Mouse (Mus musculus) MEL (cell line): ENCODE measurements around the gene Sirt4. TPM values are rescaled to one million over a fixed set of nuclear protein-coding genes. Genes with fewer than 3 reads are reported as not detected.

Experiments used
- DNase-seq: peaks from one replicate; pipeline ENCODE4 v3.0.0; 2011; ENCODE audit warnings: low read depth, low spot score
- H3K27ac ChIP-seq: 2 replicates; pipeline ENCODE4 v1.5.1; 2012; ENCODE audit warnings: low read depth, mild to moderate bottlenecking, control low read depth, low read length, moderate library complexity; ENCODE audit not compliant: control insufficient read depth
- H3K27me3 ChIP-seq, 2 experiments: fragments of 150-350 bp in 1 of 2; sonication (generic) in 1 of 2; 2 replicates each; pipeline ENCODE4 v1.6.1; 2012; ENCODE audit warnings: low read length in 2 of 2, mild to moderate bottlenecking in 2 of 2, improper control_type of control experiment in 1 of 2, moderate library complexity in 1 of 2; ENCODE audit not compliant: insufficient read depth in 2 of 2, control insufficient read depth in 1 of 2
- H3K36me3 ChIP-seq, 2 experiments: 2 replicates each; pipeline ENCODE4 v1.6.1; 2012 to 2014; ENCODE audit warnings: low read length in 2 of 2, improper control_type of control experiment in 1 of 2, inconsistent platforms in 1 of 2, mild to moderate bottlenecking in 1 of 2; ENCODE audit not compliant: insufficient read depth in 2 of 2, control insufficient read depth in 1 of 2
- H3K4me1 ChIP-seq, 2 experiments: fragments of 150-350 bp in 1 of 2; sonication (generic) in 1 of 2; 2 replicates each; pipeline ENCODE4 v1.6.1; 2012; ENCODE audit warnings: low read length in 2 of 2, improper control_type of control experiment in 1 of 2, mild to moderate bottlenecking in 1 of 2; ENCODE audit not compliant: insufficient read depth in 2 of 2, control insufficient read depth in 1 of 2
- H3K4me3 ChIP-seq, 2 experiments: fragments of 150-350 bp in 1 of 2; sonication (generic) in 1 of 2; 2 replicates each; pipeline ENCODE4 v1.5.1; 2012; ENCODE audit warnings: low read depth in 2 of 2, low read length in 2 of 2, mild to moderate bottlenecking in 2 of 2, moderate library complexity in 2 of 2, control low read depth in 1 of 2, improper control_type of control experiment in 1 of 2; ENCODE audit not compliant: control insufficient read depth in 1 of 2, insufficient read depth in 1 of 2
- H3K79me2 ChIP-seq: 2 replicates; pipeline ENCODE4 v1.6.1; 2012; ENCODE audit warnings: mild to moderate bottlenecking, low read length, moderate library complexity; ENCODE audit not compliant: control insufficient read depth, poor library complexity, insufficient read depth
- H3K9ac ChIP-seq: 2 replicates; pipeline ENCODE4 v1.6.1; 2012; ENCODE audit warnings: low read depth, mild to moderate bottlenecking, control low read depth, low read length, moderate library complexity; ENCODE audit not compliant: control insufficient read depth, poor library complexity, severe bottlenecking
- H3K9me3 ChIP-seq: fragments of 150-350 bp; sonication (generic); replicated peaks from 2 replicates; pipeline ENCODE4 v1.6.1; 2012; ENCODE audit warnings: mild to moderate bottlenecking, low read length, improper control_type of control experiment, moderate library complexity; ENCODE audit not compliant: insufficient read depth
- CHD2 ChIP-seq: IDR thresholded peaks from 2 replicates; pipeline ENCODE4 v1.6.1; 2011; ENCODE audit warnings: low read length, improper control_type of control experiment
- CTCF ChIP-seq, 3 experiments: IDR thresholded peaks in 2 of 3; conservative IDR thresholded peaks in 1 of 3; 2 replicates each; pipeline ENCODE4 v1.5.1; 2011 to 2012; ENCODE audit warnings: low read length in 3 of 3, low read depth in 2 of 3, mild to moderate bottlenecking in 2 of 3, improper control_type of control experiment in 1 of 3, inconsistent platforms in 1 of 3, mixed read lengths in 1 of 3, moderate library complexity in 1 of 3; ENCODE audit not compliant: control insufficient read depth in 1 of 3, insufficient read depth in 1 of 3, poor library complexity in 1 of 3, severe bottlenecking in 1 of 3
- E2F4 ChIP-seq: IDR thresholded peaks from 2 replicates; pipeline ENCODE4 v1.6.1; 2011; ENCODE audit warnings: low read depth, low read length, improper control_type of control experiment, borderline replicate concordance
- ELF1 ChIP-seq: IDR thresholded peaks from 2 replicates; pipeline ENCODE4 v1.6.1; 2014; ENCODE audit warnings: low read depth, mild to moderate bottlenecking, inconsistent platforms, low read length, improper control_type of control experiment, moderate library complexity
- EP300 ChIP-seq, 2 experiments: IDR thresholded peaks; 2 replicates each; pipeline ENCODE4 v1.6.1; 2011; ENCODE audit warnings: improper control_type of control experiment in 2 of 2, low read length in 2 of 2, low read depth in 1 of 2, mild to moderate bottlenecking in 1 of 2
- ETS1 ChIP-seq: IDR thresholded peaks from 2 replicates; pipeline ENCODE4 v1.6.1; 2012; ENCODE audit warnings: low read depth, mild to moderate bottlenecking, inconsistent platforms, low read length, improper control_type of control experiment, moderate library complexity
- GABPA ChIP-seq: IDR thresholded peaks from 2 replicates; pipeline ENCODE4 v1.6.1; 2012; ENCODE audit warnings: low read depth, mild to moderate bottlenecking, inconsistent platforms, low read length, improper control_type of control experiment, moderate library complexity
- GATA1 ChIP-seq: IDR thresholded peaks from 2 replicates; pipeline ENCODE4 v1.6.1; 2011; ENCODE audit warnings: low read depth, low read length, improper control_type of control experiment
- KAT2A ChIP-seq: conservative IDR thresholded peaks from 2 replicates; pipeline ENCODE4 v1.6.1; 2012; ENCODE audit warnings: low read depth, low read length, improper control_type of control experiment, inconsistent platforms
- MAFK ChIP-seq: IDR thresholded peaks from 2 replicates; pipeline ENCODE4 v1.6.1; 2011; ENCODE audit warnings: low read depth, mild to moderate bottlenecking, low read length, improper control_type of control experiment, borderline replicate concordance
- MAX ChIP-seq: IDR thresholded peaks from 2 replicates; pipeline ENCODE4 v1.6.1; 2011; ENCODE audit warnings: low read length, improper control_type of control experiment
- MAZ ChIP-seq: IDR thresholded peaks from 2 replicates; pipeline ENCODE4 v1.6.1; 2012; ENCODE audit warnings: low read depth, mild to moderate bottlenecking, inconsistent platforms, low read length, improper control_type of control experiment
- MEF2A ChIP-seq: IDR thresholded peaks from 2 replicates; pipeline ENCODE4 v1.6.1; 2014; ENCODE audit warnings: low read depth, mild to moderate bottlenecking, inconsistent platforms, low read length, improper control_type of control experiment; ENCODE audit not compliant: poor library complexity, insufficient replicate concordance, severe bottlenecking; ENCODE audit errors: extremely low read depth
- MXI1 ChIP-seq: IDR thresholded peaks from 2 replicates; pipeline ENCODE4 v1.6.1; 2011; ENCODE audit warnings: mild to moderate bottlenecking, low read depth, low read length, improper control_type of control experiment
- POLR2AphosphoS2 ChIP-seq: IDR thresholded peaks from 2 replicates; pipeline ENCODE4 v1.6.1; 2011; ENCODE audit warnings: low read length, improper control_type of control experiment
- RCOR1 ChIP-seq: IDR thresholded peaks from 2 replicates; pipeline ENCODE4 v1.6.1; 2012; ENCODE audit warnings: low read depth, mild to moderate bottlenecking, inconsistent platforms, low read length, improper control_type of control experiment
- SIN3A ChIP-seq: IDR thresholded peaks from 2 replicates; pipeline ENCODE4 v1.6.1; 2012; ENCODE audit warnings: low read length, improper control_type of control experiment, inconsistent platforms
- SMC3 ChIP-seq: IDR thresholded peaks from 2 replicates; pipeline ENCODE4 v1.6.1; 2011; ENCODE audit warnings: low read depth, low read length, improper control_type of control experiment
- TAL1 ChIP-seq: IDR thresholded peaks from 2 replicates; pipeline ENCODE4 v1.6.1; 2012; ENCODE audit warnings: mild to moderate bottlenecking, inconsistent platforms, low read length, moderate library complexity, mixed read lengths
- USF2 ChIP-seq, 2 experiments: IDR thresholded peaks; 2 replicates each; pipeline ENCODE4 v1.6.1; 2011 to 2012; ENCODE audit warnings: improper control_type of control experiment in 2 of 2, low read length in 2 of 2, borderline replicate concordance in 1 of 2, inconsistent platforms in 1 of 2, low read depth in 1 of 2, mild to moderate bottlenecking in 1 of 2; ENCODE audit not compliant: insufficient read depth in 1 of 2
- ZC3H11A ChIP-seq: IDR thresholded peaks from 2 replicates; pipeline ENCODE4 v1.6.1; 2012; ENCODE audit warnings: low read depth, mild to moderate bottlenecking, inconsistent platforms, low read length, improper control_type of control experiment
- ZKSCAN1 ChIP-seq: IDR thresholded peaks from 2 replicates; pipeline ENCODE4 v1.6.1; 2012; ENCODE audit warnings: low read depth, mild to moderate bottlenecking, inconsistent platforms, low read length, improper control_type of control experiment, moderate library complexity
- ZMIZ1 ChIP-seq: IDR thresholded peaks from 2 replicates; pipeline ENCODE4 v1.6.1; 2012; ENCODE audit warnings: low read depth, mild to moderate bottlenecking, inconsistent platforms, low read length, improper control_type of control experiment, moderate library complexity
- ZNF384 ChIP-seq: IDR thresholded peaks from 2 replicates; pipeline ENCODE4 v1.6.1; 2012; ENCODE audit warnings: low read depth, mild to moderate bottlenecking, inconsistent platforms, low read length, improper control_type of control experiment
- polyA plus RNA-seq, 2 experiments: library from polyadenylated mRNA; stranded (reverse) in 1 of 2; unstranded in 1 of 2; fragments of >175 nt in 1 of 2; fragments of >200 nt in 1 of 2; gene quantifications; 2 replicates each; pipeline versions ENCODE4 v1.2.1 to v1.2.4; 2012; ENCODE audit warnings: low replicate concordance in 2 of 2, low read depth in 1 of 2; ENCODE audit not compliant: insufficient read length in 2 of 2, insufficient read depth in 1 of 2, missing spikeins in 1 of 2
- total RNA-seq: library from RNA; depleted of rRNA; stranded (reverse); fragments of 300-350 nt; gene quantifications from 2 replicates; pipeline ENCODE4 v1.2.3, GENCODE M21; 2012

The Sirt4 gene
- total and polyA plus RNA-seq, 3 experiments = 9.2 to 10.3 TPM; not detected in 1

- no peak for TF ChIP-seq ZMIZ1
- no peak for TF ChIP-seq ELF1
- no peak for TF ChIP-seq MAFK
- TF ChIP-seq USF2 (IDR thresholded peaks at IDR 0.05; ENCODE audit: borderline replicate concordance in 1 of 2, insufficient read depth in 1 of 2, low read depth in 1 of 2, low read length in 2 of 2) = peak; percentile 81 to 86
- 0 out of 2 replicates have a peak, but pooled peaks have one; percentile 31 for TF ChIP-seq POLR2AphosphoS2
- TF ChIP-seq MXI1 = no peak; the same call in 1 of the 2 replicates
- TF ChIP-seq CTCF (IDR thresholded peaks at IDR 0.05 in 2 of 3, conservative IDR thresholded peaks at IDR 0.05 in 1 of 3; ENCODE audit: control insufficient read depth in 1 of 3, insufficient read depth in 1 of 3, low read depth in 2 of 3, low read length in 3 of 3, poor library complexity in 1 of 3, severe bottlenecking in 1 of 3) = no peak
- TF ChIP-seq KAT2A = no peak
- no peak for TF ChIP-seq MAZ
- TF ChIP-seq GABPA = no peak
- no peak for TF ChIP-seq ZKSCAN1
- TF ChIP-seq GATA1 = peak; percentile 87
- TF ChIP-seq EP300 (IDR thresholded peaks at IDR 0.05; ENCODE audit: low read depth in 1 of 2, low read length in 2 of 2) = peak in 1 of 2 experiments; percentile 49; a peak in 2 of 4 replicates
- no peak for TF ChIP-seq E2F4
- TF ChIP-seq TAL1 = peak; percentile 54
- TF ChIP-seq MAX = peak; percentile 87
- no peak for TF ChIP-seq RCOR1
- TF ChIP-seq ZC3H11A = no peak
- TF ChIP-seq ETS1 = peak; percentile 50; the same call in 1 of the 2 replicates
Observed at GRCm38 (mm10) chr5:115531671-115532270, 47.2 kb upstream of the Sirt4 start (continued).

GRCm38 (mm10) chr5:115530447-115530809, 45.9 kb upstream of the Sirt4 start:
- Histone ChIP-seq H3K4me3 (no peak overlapping the region), H3K9ac (no peak overlapping the region)
- no peak for TF ChIP-seq MEF2A
- no peak for TF ChIP-seq CHD2
- TF ChIP-seq MAX = no peak
- TF ChIP-seq GATA1 = no peak
- no peak for TF ChIP-seq GABPA
- no peak for TF ChIP-seq KAT2A
- TF ChIP-seq USF2 (IDR thresholded peaks at IDR 0.05; ENCODE audit: borderline replicate concordance in 1 of 2, insufficient read depth in 1 of 2, low read depth in 1 of 2, low read length in 2 of 2) = no peak
- no peak for TF ChIP-seq ZKSCAN1
- no peak for TF ChIP-seq ZMIZ1
- no peak for TF ChIP-seq SIN3A
- no peak for TF ChIP-seq SMC3
- no peak for TF ChIP-seq MXI1
- no peak for TF ChIP-seq ZC3H11A
- no peak for TF ChIP-seq ZNF384
- no peak for TF ChIP-seq RCOR1
- TF ChIP-seq CTCF (IDR thresholded peaks at IDR 0.05 in 2 of 3, conservative IDR thresholded peaks at IDR 0.05 in 1 of 3; ENCODE audit: control insufficient read depth in 1 of 3, insufficient read depth in 1 of 3, low read depth in 2 of 3, low read length in 3 of 3, poor library complexity in 1 of 3, severe bottlenecking in 1 of 3) = no peak
- no peak for TF ChIP-seq POLR2AphosphoS2

More at GRCm38 (mm10) chr5:115530447-115530809, 45.9 kb upstream of the Sirt4 start:
- no peaks in the 10 kb centered on the region for H3K79me2 ChIP-seq
- H3K9me3 ChIP-seq = no peaks in the 10 kb centered on the region
- no peaks in the 10 kb centered on the region for H3K27me3 ChIP-seq
- H3K4me1 ChIP-seq = peaks cover 0 to 26% of the 10 kb centered on the region in 2 experiments; a peak in 3 of 4 replicates
- peaks cover 0 to 10% of the 10 kb centered on the region in 2 experiments; a peak in 2 of 4 replicates for H3K36me3 ChIP-seq
- DNase-seq = no peak
- no peak overlapping the region for H3K27ac ChIP-seq
